Mouse (Mus musculus) adipocyte (in vitro differentiated cells): Measurements from ENCODE around the gene Ifitm1.
"Not testable (repeated sequence)": the region's sequence is repeated elsewhere in the genome, so short reads cannot be mapped to it uniquely, and the experiment has no call there.

ENCODE experiments used
- DNase-seq: peaks from one replicate; pipeline ENCODE4 v3.0.0-alpha.2; 2016; ENCODE audit warnings: low spot score

The Ifitm1 gene

GRCm38 (mm10) chr7:140949824-140950530 lies 17.0 kb upstream of the Ifitm1 start, which contains the start of gene Ifitm5:
Ifitm5 (minus strand) TSS chr7:140950291.
- DNase-seq, result no peak

- DNase-seq, result no peak
Observed at GRCm38 (mm10) chr7:140951051-140951450, 16.0 kb upstream of the Ifitm1 start.

- no peak for DNase-seq
Observed at GRCm38 (mm10) chr7:140951765-140952164, 15.3 kb upstream of the Ifitm1 start.

- no peak for DNase-seq
Observed at GRCm38 (mm10) chr7:140952441-140952840, 14.6 kb upstream of the Ifitm1 start.

GRCm38 (mm10) chr7:140953133-140953532 lies 13.9 kb upstream of the Ifitm1 start:
- no peak for DNase-seq

GRCm38 (mm10) chr7:140953800-140954732 lies 13.0 kb upstream of the Ifitm1 start:
- no peak for DNase-seq

GRCm38 (mm10) chr7:140954733-140955071 lies 12.3 kb upstream of the Ifitm1 start:
- DNase-seq, result peak; percentile 19

GRCm38 (mm10) chr7:140955342-140955741 lies 11.7 kb upstream of the Ifitm1 start:
- DNase-seq, result peak; percentile 28

- peak; percentile 97 for DNase-seq
Observed at GRCm38 (mm10) chr7:140955758-140956555, 11.1 kb upstream of the Ifitm1 start, which contains the start of the genes Gm45717 and Ifitm2. Gm45717 (minus strand) TSS chr7:140955937. Ifitm2 (minus strand) TSS chr7:140955987.

GRCm38 (mm10) chr7:140956556-140956869 lies 10.5 kb upstream of the Ifitm1 start:
- DNase-seq, result no peak

- peak; percentile 73 for DNase-seq
Observed at GRCm38 (mm10) chr7:140959181-140959901, 7.7 kb upstream of the Ifitm1 start.

- DNase-seq, result no peak
Observed at GRCm38 (mm10) chr7:140960026-140960425, 7.0 kb upstream of the Ifitm1 start.

GRCm38 (mm10) chr7:140961416-140961815 lies 5.6 kb upstream of the Ifitm1 start:
- no peak for DNase-seq

GRCm38 (mm10) chr7:140962733-140963132 lies 4.3 kb upstream of the Ifitm1 start:
- no peak for DNase-seq

- DNase-seq, result no peak
Observed at GRCm38 (mm10) chr7:140967862-140968591, 1.0 kb downstream of the Ifitm1 start.

GRCm38 (mm10) chr7:140968710-140969109 lies 1.7 kb downstream of the Ifitm1 start:
- DNase-seq, result not testable (repeated sequence)

GRCm38 (mm10) chr7:140970931-140971330 lies 3.9 kb downstream of the Ifitm1 start:
- no peak for DNase-seq

GRCm38 (mm10) chr7:140971479-140972171 lies 4.6 kb downstream of the Ifitm1 start:
- DNase-seq, result no peak

- no peak for DNase-seq
Observed at GRCm38 (mm10) chr7:140973396-140974165, 6.6 kb downstream of the Ifitm1 start.
